Mouse (Mus musculus): ENCODE data around the gene Hs3st4. TPM values are rescaled to one million over a fixed set of nuclear protein-coding genes. Genes with fewer than 3 reads are reported as not detected.

The Hs3st4 gene
- polyA plus RNA-seq, 1 experiment from 2014 or later = 0.28 TPM

DNA sequence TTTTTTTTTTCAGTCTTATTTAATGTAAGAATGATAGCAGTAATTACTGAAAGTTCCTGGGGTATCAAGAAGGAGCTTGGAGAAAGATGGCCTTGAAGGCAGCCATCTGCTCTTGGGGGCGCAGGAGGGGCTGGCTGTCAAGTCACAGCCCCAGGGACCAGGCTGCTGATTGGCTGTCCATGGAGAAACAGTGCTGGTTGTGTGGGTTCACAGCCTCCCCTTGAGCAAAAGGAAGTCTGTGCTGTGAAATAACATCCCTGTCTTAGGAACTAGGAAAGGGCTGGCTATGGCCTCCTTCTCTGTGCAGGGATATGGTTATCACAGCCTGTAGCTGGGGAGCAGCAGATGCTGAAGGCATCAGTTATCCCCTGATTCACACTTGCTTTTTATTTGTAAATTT lies 183.6 kb downstream of the Hs3st4 start:
- Histone ChIP-seq H3K27ac (no peak overlapping the region), H3K9me3 (no peaks in the 10 kb centered on the region), H3K36me3 (no peaks in the 10 kb centered on the region), H3K4me3 (no peak overlapping the region), H3K27me3 (ENCODE audit: insufficient read depth, poor library complexity, severe bottlenecking) (no peaks in the 10 kb centered on the region), H3K4me1 (no peaks in the 10 kb centered on the region)
- 62% methylated on average over 1 of the region's 1 CpGs for WGBS
- no peak for DNase-seq (ENCODE audit: low spot score)

DNA sequence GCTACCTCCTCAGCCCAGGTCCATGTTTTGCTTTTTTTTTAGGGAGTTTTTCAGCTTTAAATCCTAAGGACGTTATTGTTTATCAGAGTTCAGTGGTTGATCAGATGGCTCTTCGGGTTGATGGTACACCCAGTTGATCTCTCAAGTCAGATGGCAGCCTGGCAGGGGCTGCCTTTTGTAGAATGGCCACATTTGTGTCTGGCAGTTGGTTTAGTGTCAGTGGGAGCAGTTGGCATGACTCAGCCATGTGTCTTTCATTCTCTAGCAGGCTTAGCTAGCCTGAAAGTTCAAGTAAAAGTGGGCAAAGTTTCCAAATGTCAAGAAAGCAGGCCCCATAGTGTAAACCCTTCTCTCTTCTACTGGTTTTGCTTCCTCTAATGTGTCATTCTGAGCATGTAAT lies 186.1 kb downstream of the Hs3st4 start:
- Histone ChIP-seq H3K27ac (no peak overlapping the region), H3K9me3 (no peaks in the 10 kb centered on the region), H3K4me3 (no peak overlapping the region), H3K4me1 (no peaks in the 10 kb centered on the region), H3K36me3 (no peaks in the 10 kb centered on the region), H3K27me3 (ENCODE audit: insufficient read depth, poor library complexity, severe bottlenecking) (no peaks in the 10 kb centered on the region)
- WGBS = 77% methylated on average over 2 of the region's 2 CpGs
- DNase-seq (ENCODE audit: low spot score) = no peak

DNA sequence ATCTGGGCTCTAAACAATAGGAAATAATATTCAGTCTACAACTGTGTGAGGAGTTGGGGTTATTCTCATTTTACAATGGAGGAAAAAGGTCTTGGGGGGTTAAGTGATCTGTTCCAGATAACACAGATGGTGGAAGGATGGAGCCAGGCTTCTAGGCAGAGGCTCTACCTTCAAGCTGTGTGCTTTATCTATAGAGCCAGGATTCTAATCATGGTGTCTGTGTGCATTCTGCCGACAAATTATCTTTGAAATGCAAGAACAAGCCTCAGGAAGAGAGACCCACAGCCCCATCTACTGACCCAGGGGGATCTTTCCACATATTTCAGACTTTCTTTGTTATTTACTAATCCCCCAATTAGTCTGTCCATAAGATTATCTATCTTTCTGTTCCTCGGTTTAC lies 187.3 kb downstream of the Hs3st4 start:
- Histone ChIP-seq H3K4me1 (no peaks in the 10 kb centered on the region), H3K27ac (no peak overlapping the region), H3K36me3 (no peaks in the 10 kb centered on the region), H3K4me3 (no peak overlapping the region), H3K9me3 (no peaks in the 10 kb centered on the region), H3K27me3 (ENCODE audit: insufficient read depth, poor library complexity, severe bottlenecking) (no peaks in the 10 kb centered on the region)
- no peak for DNase-seq (ENCODE audit: low spot score)
- 74% methylated on average over 2 of the region's 2 CpGs for WGBS

- Histone ChIP-seq H3K4me1 (no peaks in the 10 kb centered on the region), H3K27ac (no peak overlapping the region), H3K4me3 (no peak overlapping the region), H3K36me3 (no peaks in the 10 kb centered on the region), H3K9me3 (no peaks in the 10 kb centered on the region), H3K27me3 (ENCODE audit: insufficient read depth, poor library complexity, severe bottlenecking) (no peaks in the 10 kb centered on the region)
- DNase-seq (ENCODE audit: low spot score) = no peak
Observed at GRCm38 (mm10) chr7:124171992-124172391, 189.3 kb downstream of the Hs3st4 start.

- H3K27ac ChIP-seq = no peak overlapping the region
- no peaks in the 10 kb centered on the region for H3K27me3 ChIP-seq (ENCODE audit: insufficient read depth, poor library complexity, severe bottlenecking)
- H3K9me3 ChIP-seq = no peaks in the 10 kb centered on the region
- no peak for DNase-seq (ENCODE audit: low spot score)
- H3K4me3 ChIP-seq = no peak overlapping the region
- H3K36me3 ChIP-seq = no peaks in the 10 kb centered on the region
- WGBS = 67% methylated on average over 3 of the region's 3 CpGs
- H3K4me1 ChIP-seq = no peaks in the 10 kb centered on the region
Observed at GRCm38 (mm10) chr7:124180926-124181325, 198.3 kb downstream of the Hs3st4 start.

DNA sequence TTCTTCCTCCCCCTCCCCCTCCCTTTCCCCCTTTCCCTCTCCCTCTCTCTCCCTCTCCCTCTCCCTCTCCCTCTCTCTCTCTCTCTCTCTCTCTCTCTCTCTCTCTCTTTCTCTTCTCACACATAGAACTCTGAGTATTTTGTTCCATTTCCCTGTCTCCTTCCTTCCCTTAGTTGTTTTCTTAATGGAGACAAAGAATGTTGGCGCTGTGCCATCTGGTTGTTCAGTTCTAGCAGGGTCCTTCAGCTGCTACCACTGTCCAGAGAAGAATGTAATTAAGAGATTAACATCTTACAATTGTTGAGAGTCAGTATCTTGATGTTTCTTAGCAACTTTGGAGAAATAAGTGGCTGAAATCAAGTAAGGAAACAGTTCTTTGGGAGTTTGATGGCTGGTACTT lies 202.0 kb downstream of the Hs3st4 start:
- Histone ChIP-seq H3K9me3 (no peaks in the 10 kb centered on the region), H3K4me3 (no peak overlapping the region), H3K4me1 (no peaks in the 10 kb centered on the region), H3K36me3 (no peaks in the 10 kb centered on the region), H3K27ac (no peak overlapping the region), H3K27me3 (ENCODE audit: insufficient read depth, poor library complexity, severe bottlenecking) (no peaks in the 10 kb centered on the region)
- 83% methylated on average over 1 of the region's 1 CpGs for WGBS
- DNase-seq (ENCODE audit: low spot score) = no peak

- Histone ChIP-seq H3K4me3 (no peak overlapping the region), H3K36me3 (no peaks in the 10 kb centered on the region), H3K27me3 (ENCODE audit: insufficient read depth, poor library complexity, severe bottlenecking) (no peaks in the 10 kb centered on the region), H3K9me3 (no peaks in the 10 kb centered on the region), H3K4me1 (no peaks in the 10 kb centered on the region), H3K27ac (no peak overlapping the region)
- DNase-seq (ENCODE audit: low spot score) = no peak
- WGBS = 77% methylated on average over 6 of the region's 6 CpGs
Observed at GRCm38 (mm10) chr7:124198811-124199570, 216.3 kb downstream of the Hs3st4 start.

DNA sequence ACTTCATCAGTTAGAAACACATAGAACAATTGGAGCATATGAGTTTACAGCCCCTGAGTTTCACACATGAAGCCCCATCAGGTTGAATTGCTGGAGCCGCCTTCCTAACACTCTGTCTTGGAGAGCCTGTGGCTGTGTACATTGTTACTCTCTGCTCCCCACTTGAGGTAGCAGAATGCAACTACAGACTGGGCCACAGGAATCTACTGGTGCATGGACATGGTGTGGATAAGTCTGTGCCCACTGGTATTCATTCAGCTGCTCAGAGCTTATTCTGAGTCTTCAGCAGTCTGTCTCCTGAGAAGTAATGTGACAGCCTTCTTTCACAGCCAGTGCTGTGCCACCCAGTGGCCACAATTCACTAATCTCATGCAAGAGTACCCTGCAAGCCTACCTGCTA lies 234.3 kb downstream of the Hs3st4 start:
- Histone ChIP-seq H3K4me3 (no peak overlapping the region), H3K9me3 (no peaks in the 10 kb centered on the region), H3K27me3 (ENCODE audit: insufficient read depth, poor library complexity, severe bottlenecking) (no peaks in the 10 kb centered on the region), H3K4me1 (no peaks in the 10 kb centered on the region), H3K27ac (no peak overlapping the region), H3K36me3 (no peaks in the 10 kb centered on the region)
- 87% methylated on average over 1 of the region's 1 CpGs for WGBS
- no peak for DNase-seq (ENCODE audit: low spot score)

GRCm38 (mm10) chr7:124220556-124220955 lies 237.9 kb downstream of the Hs3st4 start:
- Histone ChIP-seq H3K4me3 (no peak overlapping the region), H3K36me3 (no peaks in the 10 kb centered on the region), H3K9me3 (no peaks in the 10 kb centered on the region), H3K4me1 (no peaks in the 10 kb centered on the region), H3K27me3 (ENCODE audit: insufficient read depth, poor library complexity, severe bottlenecking) (no peaks in the 10 kb centered on the region), H3K27ac (no peak overlapping the region)
- DNase-seq (ENCODE audit: low spot score) = no peak
- 63% methylated on average over 10 of the region's 10 CpGs for WGBS

- Histone ChIP-seq H3K27ac (no peak overlapping the region), H3K9me3 (no peaks in the 10 kb centered on the region), H3K27me3 (ENCODE audit: insufficient read depth, poor library complexity, severe bottlenecking) (no peaks in the 10 kb centered on the region), H3K4me1 (peaks cover 31% of the 10 kb centered on the region; the same call in 1 of the 2 replicates), H3K4me3 (no peak overlapping the region), H3K36me3 (no peaks in the 10 kb centered on the region)
- no peak for DNase-seq (ENCODE audit: low spot score)
- WGBS = 55% methylated on average over 4 of the region's 4 CpGs
Observed at GRCm38 (mm10) chr7:124237896-124238670, 255.4 kb downstream of the Hs3st4 start.

GRCm38 (mm10) chr7:124239903-124240647 lies 257.4 kb downstream of the Hs3st4 start:
- no peak overlapping the region for H3K4me3 ChIP-seq
- peaks cover 31% of the 10 kb centered on the region; the same call in 1 of the 2 replicates for H3K4me1 ChIP-seq
- 40% methylated on average over 7 of the region's 7 CpGs for WGBS
- H3K9me3 ChIP-seq = no peaks in the 10 kb centered on the region
- no peak for DNase-seq (ENCODE audit: low spot score)
- H3K27me3 ChIP-seq (ENCODE audit: insufficient read depth, poor library complexity, severe bottlenecking) = no peaks in the 10 kb centered on the region
- H3K36me3 ChIP-seq = no peaks in the 10 kb centered on the region
- no peak overlapping the region for H3K27ac ChIP-seq

GRCm38 (mm10) chr7:124249838-124250237 lies 267.2 kb downstream of the Hs3st4 start:
- WGBS = 79% methylated on average over 3 of the region's 3 CpGs
- Histone ChIP-seq H3K36me3 (no peaks in the 10 kb centered on the region), H3K27ac (no peak overlapping the region), H3K4me3 (no peak overlapping the region), H3K4me1 (no peaks in the 10 kb centered on the region), H3K27me3 (ENCODE audit: insufficient read depth, poor library complexity, severe bottlenecking) (no peaks in the 10 kb centered on the region), H3K9me3 (no peaks in the 10 kb centered on the region)
- DNase-seq (ENCODE audit: low spot score) = no peak

DNA sequence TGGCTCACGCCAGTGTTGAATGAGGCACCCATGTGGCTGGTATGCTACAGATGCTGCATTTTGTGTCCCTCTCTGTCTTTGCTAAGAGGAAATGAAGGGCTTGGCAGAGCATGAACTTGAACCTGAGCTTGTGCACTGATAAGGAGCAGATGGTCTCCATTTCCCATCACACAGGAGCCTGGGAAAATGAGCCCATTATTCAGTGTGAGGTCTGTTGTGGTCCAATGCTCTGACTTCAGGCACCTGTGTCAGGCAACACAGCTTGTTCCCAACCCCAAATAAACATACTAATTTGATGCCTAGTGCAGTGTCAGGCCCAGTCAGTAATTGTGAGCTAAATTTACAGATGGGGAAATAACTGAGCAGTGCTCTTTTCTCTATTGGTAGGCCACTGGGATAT lies 267.9 kb downstream of the Hs3st4 start:
- Histone ChIP-seq H3K9me3 (no peaks in the 10 kb centered on the region), H3K36me3 (no peaks in the 10 kb centered on the region), H3K4me3 (no peak overlapping the region), H3K27ac (no peak overlapping the region), H3K4me1 (no peaks in the 10 kb centered on the region), H3K27me3 (ENCODE audit: insufficient read depth, poor library complexity, severe bottlenecking) (no peaks in the 10 kb centered on the region)
- WGBS = 75% methylated on average over 1 of the region's 1 CpGs
- DNase-seq (ENCODE audit: low spot score) = no peak
